Mouse (Mus musculus) CH12.LX (cell line): ENCODE data around the gene S1pr4. TPM values are rescaled to one million over a fixed set of nuclear protein-coding genes. Genes with fewer than 3 reads are reported as not detected.

Experiments used
- DNase-seq: peaks from one replicate; pipeline ENCODE4 v3.0.0-alpha.2; 2013; ENCODE audit errors: extremely low read depth
- H3K27ac ChIP-seq: 2 replicates; pipeline ENCODE4 v1.5.1; 2012; ENCODE audit warnings: low read depth, mild to moderate bottlenecking, control low read depth, moderate library complexity; ENCODE audit not compliant: insufficient read depth
- H3K27me3 ChIP-seq: replicated peaks from 2 replicates; pipeline ENCODE3; 2012; ENCODE audit warnings: inconsistent platforms
- H3K36me3 ChIP-seq, 2 experiments: replicated peaks in 1 of 2; 2 replicates each; pipeline versions ENCODE3 to v1.6.1; 2012; ENCODE audit warnings: inconsistent platforms in 1 of 2, low read length in 1 of 2, mild to moderate bottlenecking in 1 of 2, mixed read lengths in 1 of 2, moderate library complexity in 1 of 2; ENCODE audit not compliant: control insufficient read depth in 1 of 2, insufficient read depth in 1 of 2
- H3K4me1 ChIP-seq, 2 experiments: 2 replicates each; pipeline ENCODE4 v1.6.1; 2012; ENCODE audit warnings: inconsistent platforms in 1 of 2, moderate library complexity in 1 of 2; ENCODE audit not compliant: insufficient read depth in 2 of 2, control insufficient read depth in 1 of 2
- H3K4me2 ChIP-seq: 2 replicates; pipeline ENCODE4 v1.6.1; 2012; ENCODE audit warnings: low read depth, mild to moderate bottlenecking, control low read depth; ENCODE audit not compliant: poor library complexity, insufficient read depth, severe bottlenecking
- H3K4me3 ChIP-seq, 3 experiments: fragments of 150-350 bp in 1 of 3; sonication (generic) in 1 of 3; replicated peaks in 1 of 3; 2 replicates each; pipeline versions ENCODE3 to v1.5.1; 2011 to 2012; ENCODE audit warnings: low read depth in 2 of 3, low read length in 2 of 3, mild to moderate bottlenecking in 2 of 3, moderate library complexity in 2 of 3, control low read depth in 1 of 3, improper control_type of control experiment in 1 of 3, inconsistent platforms in 1 of 3, mixed read lengths in 1 of 3; ENCODE audit not compliant: poor library complexity in 1 of 3
- H3K79me2 ChIP-seq: replicated peaks from 2 replicates; pipeline ENCODE4 v1.6.1; 2012; ENCODE audit warnings: mild to moderate bottlenecking, moderate library complexity; ENCODE audit not compliant: control insufficient read depth, poor library complexity, insufficient read depth, severe bottlenecking; ENCODE audit errors: extremely low read depth
- H3K9ac ChIP-seq: 2 replicates; pipeline ENCODE4 v1.6.1; 2012; ENCODE audit warnings: low read depth, mild to moderate bottlenecking, control low read depth, moderate library complexity; ENCODE audit not compliant: insufficient read depth
- H3K9me3 ChIP-seq: replicated peaks from 2 replicates; pipeline ENCODE3; 2012; ENCODE audit warnings: low read length, inconsistent platforms, mixed read lengths
- BHLHE40 ChIP-seq: IDR thresholded peaks from 2 replicates; pipeline ENCODE4 v1.6.1; 2011; ENCODE audit warnings: mild to moderate bottlenecking, low read depth, low read length, improper control_type of control experiment
- E2F4 ChIP-seq: IDR thresholded peaks from 2 replicates; pipeline ENCODE4 v1.6.1; 2011; ENCODE audit warnings: low read depth, low read length, improper control_type of control experiment; ENCODE audit not compliant: insufficient replicate concordance
- ELF1 ChIP-seq: IDR thresholded peaks from 2 replicates; pipeline ENCODE4 v1.6.1; 2014; ENCODE audit warnings: low read depth, mild to moderate bottlenecking, inconsistent platforms, low read length, improper control_type of control experiment
- ETS1 ChIP-seq: conservative IDR thresholded peaks from 2 replicates; pipeline ENCODE4 v1.6.1; 2012; ENCODE audit warnings: low read depth, mild to moderate bottlenecking, inconsistent platforms, low read length, improper control_type of control experiment, moderate library complexity
- HCFC1 ChIP-seq: IDR thresholded peaks from 2 replicates; pipeline ENCODE4 v1.6.1; 2012; ENCODE audit warnings: low read depth, mild to moderate bottlenecking, inconsistent platforms, low read length, improper control_type of control experiment
- JUN ChIP-seq: IDR thresholded peaks from 2 replicates; pipeline ENCODE4 v1.6.1; 2011; ENCODE audit warnings: low read depth, mild to moderate bottlenecking, low read length, improper control_type of control experiment, moderate library complexity; ENCODE audit not compliant: insufficient read depth
- KAT2A ChIP-seq: IDR thresholded peaks from 2 replicates; pipeline ENCODE4 v1.6.1; 2012; ENCODE audit warnings: low read length, improper control_type of control experiment, inconsistent platforms; ENCODE audit not compliant: insufficient replicate concordance
- MAZ ChIP-seq: IDR thresholded peaks from 2 replicates; pipeline ENCODE4 v1.6.1; 2012; ENCODE audit warnings: low read depth, mild to moderate bottlenecking, inconsistent platforms, low read length, improper control_type of control experiment, moderate library complexity
- MYC ChIP-seq: IDR thresholded peaks from 2 replicates; pipeline ENCODE4 v1.6.1; 2011; ENCODE audit warnings: low read depth, mild to moderate bottlenecking, improper control_type of control experiment, low read length
- NRF1 ChIP-seq: IDR thresholded peaks from 2 replicates; pipeline ENCODE4 v1.6.1; 2014; ENCODE audit warnings: low read depth, mild to moderate bottlenecking, inconsistent platforms, low read length, improper control_type of control experiment, moderate library complexity
- SIN3A ChIP-seq: IDR thresholded peaks from 2 replicates; pipeline ENCODE4 v1.6.1; 2012; ENCODE audit warnings: low read length, improper control_type of control experiment, inconsistent platforms
- TBP ChIP-seq: conservative IDR thresholded peaks from 2 replicates; pipeline ENCODE4 v1.6.1; 2011; ENCODE audit warnings: low read depth, low read length, improper control_type of control experiment
- TCF12 ChIP-seq: IDR thresholded peaks from 2 replicates; pipeline ENCODE4 v1.6.1; 2014; ENCODE audit warnings: low read depth, mild to moderate bottlenecking, inconsistent platforms, low read length, improper control_type of control experiment
- UBTF ChIP-seq: IDR thresholded peaks from 2 replicates; pipeline ENCODE4 v1.6.1; 2012; ENCODE audit warnings: low read depth, mild to moderate bottlenecking, inconsistent platforms, low read length, improper control_type of control experiment, moderate library complexity
- ZC3H11A ChIP-seq: IDR thresholded peaks from 2 replicates; pipeline ENCODE4 v1.6.1; 2012; ENCODE audit warnings: low read depth, mild to moderate bottlenecking, inconsistent platforms, low read length, improper control_type of control experiment
- ZMIZ1 ChIP-seq: IDR thresholded peaks from 2 replicates; pipeline ENCODE4 v1.6.1; 2012; ENCODE audit warnings: low read depth, mild to moderate bottlenecking, inconsistent platforms, low read length, improper control_type of control experiment
- dilution Hi-C: fragments of 300-500 bp; cut with MboI; formaldehyde crosslinking; loops from 2 replicates; pipeline ENCODE4 v1.14.3; 2020; ENCODE audit warnings: low sequenced_read_pairs; ENCODE audit not compliant: extremely low pct_unique_long_range_greater_than_20kb, extremely low pct_ligation_motif_present
- in situ Hi-C: fragments of 300-500 bp; cut with MboI; formaldehyde crosslinking; loops from 3 replicates; pipeline ENCODE4 v1.14.3; 2019; ENCODE audit warnings: low sequenced_read_pairs, low pct_ligation_motif_present, low pct_unique_long_range_greater_than_20kb, mixed read lengths
- polyA plus RNA-seq: library from polyadenylated mRNA; unstranded; fragments of >175 nt; gene quantifications from 2 replicates; pipeline ENCODE4 v1.2.1, GENCODE M21; 2012; ENCODE audit warnings: low read depth; ENCODE audit not compliant: insufficient read length
- total RNA-seq, 2 experiments: library from RNA; depleted of rRNA; stranded (reverse); fragments of 300-350 nt in 1 of 2; fragments of >200 nt in 1 of 2; gene quantifications; 2 replicates each; pipeline ENCODE4 v1.2.3; 2012 to 2014

The S1pr4 gene
- total and polyA plus RNA-seq, 3 experiments: 0.19 to 0.30 TPM; not detected in 1

- dilution Hi-C loops: no loop called here
- Histone ChIP-seq H3K9me3 (no peaks in the 10 kb centered on the region), H3K79me2 (no peaks in the 10 kb centered on the region), H3K9ac (no peak overlapping the region), H3K4me3 (no peak overlapping the region), H3K4me1 (peaks cover 2% of the 10 kb centered on the region in 2 experiments; a peak in 2 of 4 replicates), H3K36me3 (no peaks in the 10 kb centered on the region), H3K27me3 (peaks cover 91% of the 10 kb centered on the region), H3K27ac (no peak overlapping the region), H3K4me2 (no peak overlapping the region)
- no peak for DNase-seq
- in situ Hi-C loops: no loop called here
- no peak for TF ChIP-seq JUN
- no peak for TF ChIP-seq MYC
- no peak for TF ChIP-seq ETS1
These were observed 42.9 kb downstream of the S1pr4 start for GRCm38 (mm10) chr10:81456983-81457563.

GRCm38 (mm10) chr10:81455181-81455895 lies 44.6 kb downstream of the S1pr4 start, which contains the start of gene Nfic:
TSS of gene Nfic (minus strand) at chr10:81455635.
- peaks cover 0 to under 1% of the 10 kb centered on the region in 2 experiments; a peak in 1 of 4 replicates for H3K4me1 ChIP-seq
- no peak for DNase-seq
- H3K9ac ChIP-seq: no peak within 1 kb of the TSS
- H3K36me3 ChIP-seq: no peaks in the 10 kb centered on the region
- dilution Hi-C loops (no loop called here), in situ Hi-C loops (no loop called here)
- no peaks in the 10 kb centered on the region for H3K79me2 ChIP-seq
- H3K9me3 ChIP-seq: no peaks in the 10 kb centered on the region
- no peak within 1 kb of the TSS for H3K4me2 ChIP-seq
- peaks cover 90% of the 10 kb centered on the region for H3K27me3 ChIP-seq
- H3K27ac ChIP-seq: no peak within 1 kb of the TSS
- TF ChIP-seq SIN3A (no peak), ELF1 (no peak)
- H3K4me3 ChIP-seq: no peak within 1 kb of the TSS

GRCm38 (mm10) chr10:81454106-81454505 lies 45.8 kb downstream of the S1pr4 start:
- Histone ChIP-seq H3K27me3 (peaks cover 85% of the 10 kb centered on the region), H3K27ac (no peak overlapping the region)
- in situ Hi-C loops: no loop called here

More at GRCm38 (mm10) chr10:81454106-81454505, 45.8 kb downstream of the S1pr4 start:
- dilution Hi-C loops: no loop called here
- Histone ChIP-seq H3K36me3 (no peaks in the 10 kb centered on the region), H3K9me3 (no peaks in the 10 kb centered on the region), H3K4me1 (no peaks in the 10 kb centered on the region), H3K79me2 (no peaks in the 10 kb centered on the region), H3K4me3 (no peak overlapping the region), H3K9ac (no peak overlapping the region), H3K4me2 (no peak overlapping the region)
- TF ChIP-seq BHLHE40: no peak
- TF ChIP-seq ZC3H11A: no peak
- no peak for TF ChIP-seq E2F4
- no peak for TF ChIP-seq MAZ
- no peak for TF ChIP-seq KAT2A
- TF ChIP-seq NRF1: no peak
- no peak for TF ChIP-seq TBP
- TF ChIP-seq HCFC1: no peak
- no peak for TF ChIP-seq TCF12
- TF ChIP-seq UBTF: no peak
- TF ChIP-seq ZMIZ1: no peak
- no peak for TF ChIP-seq SIN3A
- TF ChIP-seq ELF1: no peak
- no peak for TF ChIP-seq JUN
- no peak for TF ChIP-seq MYC
- no peak for DNase-seq
